Mouse (Mus musculus) E14TG2a.4 (cell line): ENCODE results near the gene Mrps30.

Experiments
- H3K27me3 ChIP-seq: 2 replicates; pipeline ENCODE4 v1.6.1; 2014; ENCODE audit warnings: low read length, control low read depth; ENCODE audit not compliant: insufficient read depth
- H3K36me3 ChIP-seq: 2 replicates; pipeline ENCODE4 v1.6.1; 2014; ENCODE audit warnings: low read length, control low read depth; ENCODE audit not compliant: insufficient read depth
- H3K4me1 ChIP-seq: replicated peaks from 2 replicates; pipeline ENCODE4 v1.6.1; 2014; ENCODE audit warnings: low read depth, low read length, control low read depth
- H3K4me3 ChIP-seq: replicated peaks from 2 replicates; pipeline ENCODE4 v1.5.1; 2014; ENCODE audit warnings: mild to moderate bottlenecking, low read length
- H3K9me3 ChIP-seq: 2 replicates; pipeline ENCODE4 v1.6.1; 2014; ENCODE audit warnings: low read length, control low read depth
- CTCF ChIP-seq: conservative IDR thresholded peaks from 2 replicates; pipeline ENCODE4 v1.5.1; 2014; ENCODE audit warnings: low read length
- NANOG ChIP-seq: IDR thresholded peaks from 2 replicates; pipeline ENCODE4 v1.6.1; 2014; ENCODE audit warnings: borderline replicate concordance, low read length, mixed read lengths
- POU5F1 ChIP-seq: IDR thresholded peaks from 2 replicates; pipeline ENCODE4 v1.6.1; 2014; ENCODE audit warnings: low read length, borderline replicate concordance

The Mrps30 gene

GRCm38 (mm10) chr13:118380381-118380780, 6.7 kb downstream of the Mrps30 start:
- Histone ChIP-seq H3K36me3 (peaks cover 69% of the 10 kb centered on the region), H3K9me3 (no peaks in the 10 kb centered on the region), H3K27me3 (no peaks in the 10 kb centered on the region), H3K4me3 (no peak overlapping the region), H3K4me1 (peaks cover 20% of the 10 kb centered on the region)
- no peak for TF ChIP-seq CTCF
- no peak for TF ChIP-seq NANOG
- TF ChIP-seq POU5F1: no peak

- H3K27me3 ChIP-seq: no peaks in the 10 kb centered on the region
- peaks cover 57% of the 10 kb centered on the region for H3K36me3 ChIP-seq
- H3K9me3 ChIP-seq: no peaks in the 10 kb centered on the region
- no peak overlapping the region for H3K4me3 ChIP-seq
- H3K4me1 ChIP-seq: peaks cover 13% of the 10 kb centered on the region
- no peak for TF ChIP-seq NANOG
- peak; percentile 95 for TF ChIP-seq CTCF
- TF ChIP-seq POU5F1: no peak
These were observed 7.9 kb downstream of the Mrps30 start for GRCm38 (mm10) chr13:118379155-118379554.

- no peaks in the 10 kb centered on the region for H3K9me3 ChIP-seq
- no peak overlapping the region for H3K4me3 ChIP-seq
- H3K36me3 ChIP-seq: peaks cover 11% of the 10 kb centered on the region
- no peaks in the 10 kb centered on the region for H3K27me3 ChIP-seq
- H3K4me1 ChIP-seq: no peaks in the 10 kb centered on the region
- no peak for TF ChIP-seq POU5F1
- no peak for TF ChIP-seq CTCF
- TF ChIP-seq NANOG: no peak
These were observed 14.2 kb downstream of the Mrps30 start for GRCm38 (mm10) chr13:118372871-118373270.

GRCm38 (mm10) chr13:118365774-118366173, 21.3 kb downstream of the Mrps30 start:
- TF ChIP-seq POU5F1 (no peak), NANOG (no peak), CTCF (no peak)
- no peak overlapping the region for H3K4me3 ChIP-seq
- no peaks in the 10 kb centered on the region for H3K9me3 ChIP-seq
- no peaks in the 10 kb centered on the region for H3K27me3 ChIP-seq
- 0 out of 2 replicates have a peak, but pooled peaks cover 3% of the 10 kb centered on the region for H3K4me1 ChIP-seq
- no peaks in the 10 kb centered on the region for H3K36me3 ChIP-seq

- TF ChIP-seq CTCF: no peak
- no peak for TF ChIP-seq NANOG
- no peak for TF ChIP-seq POU5F1
- Histone ChIP-seq H3K27me3 (no peaks in the 10 kb centered on the region), H3K4me1 (0 out of 2 replicates have a peak, but pooled peaks cover 3% of the 10 kb centered on the region), H3K4me3 (no peak overlapping the region), H3K36me3 (no peaks in the 10 kb centered on the region), H3K9me3 (no peaks in the 10 kb centered on the region)
These were observed 23.7 kb downstream of the Mrps30 start for GRCm38 (mm10) chr13:118363342-118363741.

- Histone ChIP-seq H3K27me3 (no peaks in the 10 kb centered on the region), H3K4me3 (no peak overlapping the region), H3K4me1 (no peaks in the 10 kb centered on the region), H3K9me3 (no peaks in the 10 kb centered on the region), H3K36me3 (no peaks in the 10 kb centered on the region)
- TF ChIP-seq NANOG (no peak), POU5F1 (no peak), CTCF (no peak)
These were observed 36.2 kb downstream of the Mrps30 start for GRCm38 (mm10) chr13:118350870-118351269.

GRCm38 (mm10) chr13:118350257-118350656, 36.8 kb downstream of the Mrps30 start:
- TF ChIP-seq CTCF (peak; percentile 79), POU5F1 (no peak), NANOG (no peak)
- no peaks in the 10 kb centered on the region for H3K4me1 ChIP-seq
- H3K27me3 ChIP-seq: no peaks in the 10 kb centered on the region
- H3K9me3 ChIP-seq: no peaks in the 10 kb centered on the region
- no peak overlapping the region for H3K4me3 ChIP-seq
- H3K36me3 ChIP-seq: no peaks in the 10 kb centered on the region
